Mouse (Mus musculus) liver, embryonic 14.5 days (tissue): ENCODE measurements at regions not wholly inside any gene's neighbourhood (a gene's known extent, or its start where the extent isn't known, plus 50 kb on each side); places are given as distances from the start of the nearest gene placed in this dataset.

Experiments used
- ATAC-seq: fragments of 200-750 bp; cut with Nextera tagmentation; 2 replicates; pipeline ENCODE4 v1.8.0; 2017; ENCODE audit warnings: moderate number of reproducible peaks, mild to moderate bottlenecking, moderate library complexity; ENCODE audit not compliant: insufficient read depth
- DNase-seq, 3 experiments: peaks; one replicate each; pipeline ENCODE4 v3.0.0-alpha.2; 2012 to 2013; ENCODE audit warnings: low read depth in 3 of 3, low spot score in 3 of 3
- H3K27ac ChIP-seq: fragments of 300-500 bp; sonication (generic); 2 replicates; pipeline ENCODE4 v1.5.1; 2014; ENCODE audit warnings: moderate library complexity, mild to moderate bottlenecking, control low read depth, inconsistent platforms
- H3K27me3 ChIP-seq: fragments of 300-500 bp; sonication (generic); 2 replicates; pipeline ENCODE4 v1.6.1; 2014; ENCODE audit warnings: mild to moderate bottlenecking, low read length, moderate library complexity; ENCODE audit not compliant: control insufficient read depth, insufficient read depth
- H3K36me3 ChIP-seq: fragments of 300-500 bp; sonication (generic); replicated peaks from 2 replicates; pipeline ENCODE4 v1.6.1; 2014; ENCODE audit warnings: low read depth; ENCODE audit not compliant: control insufficient read depth, insufficient read depth
- H3K4me1 ChIP-seq, 2 experiments: fragments of 200-500 bp in 1 of 2; fragments of 300-500 bp in 1 of 2; sonication (generic) in 1 of 2; replicated peaks; 2 replicates each; pipeline ENCODE4 v1.6.1; 2012 to 2014; ENCODE audit warnings: antibody characterized with exemption in 1 of 2, inconsistent platforms in 1 of 2, low read length in 1 of 2; ENCODE audit not compliant: control insufficient read depth in 2 of 2, insufficient read depth in 2 of 2
- H3K4me2 ChIP-seq: fragments of 300-500 bp; sonication (generic); 2 replicates; pipeline ENCODE4 v1.6.1; 2014; ENCODE audit warnings: low read depth, mild to moderate bottlenecking, control low read depth, moderate library complexity
- H3K4me3 ChIP-seq, 2 experiments: fragments of 200-500 bp in 1 of 2; fragments of 300-500 bp in 1 of 2; sonication (generic) in 1 of 2; 2 replicates each; pipeline ENCODE4 v1.5.1; 2012 to 2014; ENCODE audit warnings: low read depth in 2 of 2, low read length in 2 of 2, mild to moderate bottlenecking in 2 of 2, control low read depth in 1 of 2, inconsistent platforms in 1 of 2, moderate library complexity in 1 of 2; ENCODE audit not compliant: insufficient read depth in 1 of 2
- H3K9ac ChIP-seq: fragments of 300-500 bp; sonication (generic); replicated peaks from 2 replicates; pipeline ENCODE4 v1.6.1; 2014; ENCODE audit warnings: mild to moderate bottlenecking, control low read depth, moderate library complexity
- H3K9me3 ChIP-seq: fragments of 300-500 bp; sonication (generic); 2 replicates; pipeline ENCODE4 v1.6.1; 2016; ENCODE audit warnings: low read length, mixed read lengths; ENCODE audit not compliant: control insufficient read depth
- CTCF ChIP-seq: IDR thresholded peaks from 2 replicates; pipeline ENCODE4 v1.5.1; 2016; ENCODE audit warnings: antibody characterized with exemption, low read depth, control low read depth
- EP300 ChIP-seq: IDR thresholded peaks from 2 replicates; pipeline ENCODE4 v1.6.1; 2016; ENCODE audit warnings: antibody characterized with exemption, low read depth
- WGBS: fragments of 180-500 bp; shearing (Covaris S2); extraction: QIAGEN DNeasy Blood & Tissue Kit; methylation state at CpG from one replicate; pipeline ENCODE4 v1.1.7; 2014; ENCODE audit not compliant: insufficient replicate concordance; 5-methylcytosine and 5-hydroxymethylcytosine counted together

- Histone ChIP-seq H3K4me1 (0 out of 4 replicates have a peak, but pooled peaks cover 0 to 2% of the 10 kb centered on the region in 2 experiments), H3K4me3 (no peak overlapping the region), H3K9me3 (no peaks in the 10 kb centered on the region), H3K27me3 (no peaks in the 10 kb centered on the region), H3K9ac (no peak overlapping the region), H3K27ac (no peak overlapping the region), H3K36me3 (no peaks in the 10 kb centered on the region), H3K4me2 (no peak overlapping the region)
- DNase-seq (no peak), ATAC-seq (no peak)
- 52% methylated on average over 14 of the region's 14 CpGs for WGBS
- TF ChIP-seq CTCF (no peak), EP300 (no peak)
These were observed 113.5 kb upstream of the Lemd2 start for GRCm38 (mm10) chr17:27317576-27318277.

GRCm38 (mm10) chr17:27316711-27317575 lies 112.7 kb upstream of the Lemd2 start:
- DNase-seq (no peak), ATAC-seq (no peak)
- no peak overlapping the region for H3K9ac ChIP-seq
- 0 out of 4 replicates have a peak, but pooled peaks cover 0 to 2% of the 10 kb centered on the region in 2 experiments for H3K4me1 ChIP-seq
- H3K27ac ChIP-seq = no peak overlapping the region
- 76% methylated on average over 21 of the region's 21 CpGs for WGBS
- no peaks in the 10 kb centered on the region for H3K27me3 ChIP-seq
- H3K4me2 ChIP-seq = no peak overlapping the region
- no peaks in the 10 kb centered on the region for H3K9me3 ChIP-seq
- no peak for TF ChIP-seq CTCF
- no peak for TF ChIP-seq EP300
- no peaks in the 10 kb centered on the region for H3K36me3 ChIP-seq
- no peak overlapping the region for H3K4me3 ChIP-seq

- Histone ChIP-seq H3K9ac (no peak overlapping the region), H3K4me1 (0 out of 4 replicates have a peak, but pooled peaks cover 0 to 2% of the 10 kb centered on the region in 2 experiments), H3K27ac (no peak overlapping the region), H3K36me3 (no peaks in the 10 kb centered on the region), H3K4me3 (no peak overlapping the region), H3K4me2 (no peak overlapping the region), H3K27me3 (no peaks in the 10 kb centered on the region), H3K9me3 (no peaks in the 10 kb centered on the region)
- TF ChIP-seq EP300 = no peak
- ATAC-seq = no peak
- 68% methylated on average over 11 of the region's 11 CpGs for WGBS
- no peak for DNase-seq
These were observed 111.8 kb upstream of the Lemd2 start for GRCm38 (mm10) chr17:27315947-27316628.

- Histone ChIP-seq H3K9ac (no peak overlapping the region), H3K4me1 (0 out of 4 replicates have a peak, but pooled peaks cover 0 to 2% of the 10 kb centered on the region in 2 experiments), H3K9me3 (no peaks in the 10 kb centered on the region), H3K4me2 (no peak overlapping the region), H3K4me3 (no peak overlapping the region), H3K27me3 (no peaks in the 10 kb centered on the region), H3K36me3 (no peaks in the 10 kb centered on the region), H3K27ac (no peak overlapping the region)
- no peak for DNase-seq
- WGBS = 39% methylated on average over 3 of the region's 3 CpGs
- TF ChIP-seq EP300 = no peak
- no peak for TF ChIP-seq CTCF
- no peak for ATAC-seq
These were observed 111.2 kb upstream of the Lemd2 start for GRCm38 (mm10) chr17:27315428-27315827.

GRCm38 (mm10) chr17:27314821-27315392 lies 110.6 kb upstream of the Lemd2 start:
- no peak overlapping the region for H3K4me3 ChIP-seq
- DNase-seq (no peak), ATAC-seq (no peak)
- TF ChIP-seq EP300 (no peak), CTCF (no peak)
- no peaks in the 10 kb centered on the region for H3K36me3 ChIP-seq
- H3K9ac ChIP-seq = no peak overlapping the region
- H3K4me1 ChIP-seq = 0 out of 4 replicates have a peak, but pooled peaks cover 0 to 2% of the 10 kb centered on the region in 2 experiments
- H3K9me3 ChIP-seq = no peaks in the 10 kb centered on the region
- H3K4me2 ChIP-seq = no peak overlapping the region
- no peak overlapping the region for H3K27ac ChIP-seq
- 58% methylated on average over 7 of the region's 7 CpGs for WGBS
- no peaks in the 10 kb centered on the region for H3K27me3 ChIP-seq
